Mouse (Mus musculus) liver, embryonic 13.5 days (tissue): ENCODE measurements around the gene Cdc42ep1. TPM values are rescaled to one million over a fixed set of nuclear protein-coding genes. Genes with fewer than 3 reads are reported as not detected.

ENCODE experiments used
- ATAC-seq: fragments of 200-750 bp; cut with Nextera tagmentation; 2 replicates; pipeline ENCODE4 v1.8.0; 2017; ENCODE audit warnings: low read depth, mild to moderate bottlenecking, moderate number of reproducible peaks, moderate library complexity
- DNase-seq: peaks from one replicate; pipeline ENCODE4 v3.0.0; 2022
- H3K27ac ChIP-seq: fragments of 300-500 bp; sonication (generic); 2 replicates; pipeline ENCODE4 v1.5.1; 2015; ENCODE audit warnings: moderate library complexity, mild to moderate bottlenecking, inconsistent platforms
- H3K27me3 ChIP-seq: fragments of 300-500 bp; sonication (generic); 2 replicates; pipeline ENCODE4 v1.6.1; 2015; ENCODE audit warnings: mild to moderate bottlenecking, inconsistent platforms
- H3K36me3 ChIP-seq: fragments of 300-500 bp; sonication (generic); 2 replicates; pipeline ENCODE4 v1.6.1; 2015; ENCODE audit warnings: mild to moderate bottlenecking, inconsistent platforms
- H3K4me1 ChIP-seq: fragments of 300-500 bp; sonication (generic); replicated peaks from 2 replicates; pipeline ENCODE4 v1.6.1; 2015; ENCODE audit warnings: inconsistent platforms
- H3K4me2 ChIP-seq: fragments of 300-500 bp; sonication (generic); 2 replicates; pipeline ENCODE4 v1.6.1; 2015; ENCODE audit warnings: inconsistent platforms, mild to moderate bottlenecking, moderate library complexity
- H3K4me3 ChIP-seq: fragments of 300-500 bp; sonication (generic); replicated peaks from 2 replicates; pipeline ENCODE4 v1.5.1; 2015; ENCODE audit warnings: mild to moderate bottlenecking, inconsistent platforms
- H3K9ac ChIP-seq: fragments of 300-500 bp; sonication (generic); 2 replicates; pipeline ENCODE4 v1.6.1; 2015; ENCODE audit warnings: mild to moderate bottlenecking, inconsistent platforms
- H3K9me3 ChIP-seq: fragments of 300-500 bp; sonication (generic); replicated peaks from 2 replicates; pipeline ENCODE4 v1.6.1; 2016; ENCODE audit warnings: inconsistent platforms
- WGBS: fragments of 180-500 bp; shearing (Covaris S2); methylation state at CpG from one replicate; pipeline ENCODE4 v1.1.7; 2015; ENCODE audit not compliant: insufficient replicate concordance; 5-methylcytosine and 5-hydroxymethylcytosine counted together
- polyA plus RNA-seq: library from polyadenylated mRNA; unstranded; fragments of >200 nt; fragmentation: Nextera tagmentation; extraction: Ambion mirVana; gene quantifications from 2 replicates; pipeline ENCODE4 v1.2.1, GENCODE M21; 2015

Cdc42ep1 gene
- polyA plus RNA-seq, 1 experiment from 2014 or later, result 9.5 TPM

DNA sequence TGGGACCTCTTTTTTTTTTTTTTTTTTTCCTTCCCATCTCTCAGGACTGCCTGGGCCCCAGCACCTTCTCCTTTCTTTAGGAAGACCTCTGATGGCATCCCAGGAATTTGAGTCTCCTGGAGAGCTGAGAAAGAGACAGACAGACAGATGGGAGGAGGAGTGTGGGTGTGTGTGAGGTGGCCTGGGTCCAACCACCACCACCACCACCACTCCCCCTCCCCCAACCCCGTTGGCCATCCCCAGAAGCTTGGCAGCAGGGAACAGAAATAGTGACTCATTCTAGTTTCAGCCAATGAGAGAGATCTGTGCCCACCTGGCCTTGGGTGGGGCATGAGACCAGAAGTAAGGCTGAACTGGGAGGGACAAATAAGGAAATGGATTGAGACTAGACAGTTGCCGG, 35.8 kb upstream of the Cdc42ep1 start:
- no peak overlapping the region for H3K9ac ChIP-seq
- peaks cover 51% of the 10 kb centered on the region for H3K27me3 ChIP-seq
- no peak for ATAC-seq
- peaks cover 26% of the 10 kb centered on the region for H3K4me1 ChIP-seq
- 41% methylated on average over 2 of the region's 2 CpGs for WGBS
- no peak overlapping the region for H3K4me3 ChIP-seq
- no peak overlapping the region for H3K4me2 ChIP-seq
- H3K36me3 ChIP-seq, result no peaks in the 10 kb centered on the region
- no peaks in the 10 kb centered on the region for H3K9me3 ChIP-seq
- no peak for DNase-seq
- no peak overlapping the region for H3K27ac ChIP-seq

DNA sequence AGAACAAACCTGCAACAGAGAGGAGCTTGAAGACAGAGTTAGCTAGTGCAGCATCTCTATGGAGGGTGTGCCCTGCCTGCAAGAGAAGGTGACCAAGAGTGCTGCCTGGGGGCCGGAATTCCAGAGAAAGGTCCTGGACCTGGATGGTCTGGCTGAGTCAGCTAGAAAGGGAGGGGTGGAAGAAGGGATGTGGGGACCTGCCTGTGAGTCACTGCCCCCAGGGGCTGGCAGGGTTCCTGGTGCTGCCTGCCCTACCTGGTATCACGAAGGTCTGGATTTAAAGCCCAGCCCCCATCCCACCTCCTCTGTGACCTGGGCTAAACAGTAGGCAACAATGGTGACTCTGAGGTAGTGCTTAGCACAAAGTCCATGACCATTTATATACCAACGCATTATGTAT, 35.3 kb upstream of the Cdc42ep1 start:
- no peak overlapping the region for H3K4me3 ChIP-seq
- WGBS, result 72% methylated on average over 3 of the region's 3 CpGs
- peaks cover 46% of the 10 kb centered on the region for H3K27me3 ChIP-seq
- peaks cover 23% of the 10 kb centered on the region for H3K4me1 ChIP-seq
- no peak overlapping the region for H3K4me2 ChIP-seq
- no peaks in the 10 kb centered on the region for H3K9me3 ChIP-seq
- H3K9ac ChIP-seq, result no peak overlapping the region
- no peak for DNase-seq
- H3K36me3 ChIP-seq, result no peaks in the 10 kb centered on the region
- no peak for ATAC-seq
- no peak overlapping the region for H3K27ac ChIP-seq

DNA sequence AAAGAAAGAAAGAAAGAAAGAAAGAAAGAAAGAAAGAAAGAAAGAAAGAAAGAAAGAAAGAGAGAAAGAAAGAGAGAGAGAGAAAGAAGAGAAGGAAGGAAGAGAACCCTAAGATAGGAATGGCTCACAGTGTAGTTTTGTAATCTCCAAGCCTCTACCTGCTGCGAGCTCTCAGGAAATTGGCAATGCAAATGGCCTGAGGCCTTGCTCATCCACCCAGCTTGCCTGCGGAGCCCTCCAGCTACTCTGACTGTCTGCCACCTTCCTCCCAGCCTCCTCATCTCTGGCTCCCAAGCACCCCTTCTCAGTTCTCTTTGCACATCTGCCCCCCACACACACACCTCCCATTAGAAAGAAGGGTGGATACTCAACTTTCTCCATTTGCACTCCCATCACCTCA, 33.4 kb upstream of the Cdc42ep1 start:
- ATAC-seq, result no peak
- H3K9me3 ChIP-seq, result no peaks in the 10 kb centered on the region
- H3K27me3 ChIP-seq, result peaks cover 27% of the 10 kb centered on the region
- H3K4me1 ChIP-seq, result peaks cover 5% of the 10 kb centered on the region
- WGBS, result 62% methylated on average over 2 of the region's 2 CpGs
- no peak overlapping the region for H3K27ac ChIP-seq
- H3K4me2 ChIP-seq, result no peak overlapping the region
- no peak for DNase-seq
- H3K36me3 ChIP-seq, result no peaks in the 10 kb centered on the region
- no peak overlapping the region for H3K9ac ChIP-seq
- no peak overlapping the region for H3K4me3 ChIP-seq

DNA sequence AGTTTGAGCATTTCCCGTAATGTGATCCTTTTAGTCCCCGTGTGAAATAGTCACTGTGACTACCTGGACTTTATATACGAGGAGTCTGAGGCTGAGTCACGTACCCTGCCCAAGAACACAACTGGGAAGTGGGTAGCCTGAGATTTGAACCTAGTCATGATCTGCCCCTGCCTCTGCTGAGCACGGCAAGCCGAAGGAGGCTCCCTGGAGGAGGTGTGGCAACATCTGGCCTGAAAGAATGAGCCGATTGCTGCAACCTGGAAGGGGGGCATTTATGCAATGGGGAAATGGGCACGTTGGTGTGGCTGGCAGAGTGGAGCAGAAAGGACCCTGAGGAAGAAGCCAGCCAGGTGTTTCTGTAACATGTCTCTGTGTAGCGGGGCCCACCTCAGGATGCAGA, 32.7 kb upstream of the Cdc42ep1 start:
- no peak overlapping the region for H3K4me2 ChIP-seq
- peaks cover 20% of the 10 kb centered on the region for H3K27me3 ChIP-seq
- no peak for DNase-seq
- H3K27ac ChIP-seq, result no peak overlapping the region
- no peak for ATAC-seq
- H3K4me3 ChIP-seq, result no peak overlapping the region
- 58% methylated on average over 9 of the region's 9 CpGs for WGBS
- no peaks in the 10 kb centered on the region for H3K36me3 ChIP-seq
- H3K9ac ChIP-seq, result no peak overlapping the region
- no peaks in the 10 kb centered on the region for H3K9me3 ChIP-seq
- H3K4me1 ChIP-seq, result no peaks in the 10 kb centered on the region

DNA sequence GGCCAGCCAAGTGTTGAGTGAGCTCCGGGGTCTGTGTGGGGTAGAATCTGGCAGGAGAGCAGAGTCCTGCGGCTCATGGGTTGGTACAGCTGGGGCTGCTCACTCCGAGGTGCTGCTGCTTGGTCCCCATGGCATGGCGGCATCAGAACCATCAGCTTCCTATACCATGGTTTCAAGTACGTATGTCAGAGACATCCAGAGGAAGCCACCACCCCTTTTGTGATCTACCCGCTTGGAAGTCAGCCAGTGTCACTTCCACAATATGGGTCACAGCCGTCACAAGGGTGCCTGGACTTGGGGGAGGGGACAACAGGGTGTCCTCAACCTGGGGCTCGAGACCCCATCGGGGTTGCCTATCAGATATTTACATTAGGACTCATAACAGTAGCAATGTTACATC, 32.3 kb upstream of the Cdc42ep1 start:
- H3K4me3 ChIP-seq, result no peak overlapping the region
- WGBS, result 49% methylated on average over 9 of the region's 9 CpGs
- H3K4me2 ChIP-seq, result no peak overlapping the region
- H3K9ac ChIP-seq, result no peak overlapping the region
- DNase-seq, result no peak
- no peaks in the 10 kb centered on the region for H3K9me3 ChIP-seq
- no peak overlapping the region for H3K27ac ChIP-seq
- H3K27me3 ChIP-seq, result peaks cover 16% of the 10 kb centered on the region
- H3K36me3 ChIP-seq, result no peaks in the 10 kb centered on the region
- no peak for ATAC-seq
- peaks cover 2% of the 10 kb centered on the region for H3K4me1 ChIP-seq

DNA sequence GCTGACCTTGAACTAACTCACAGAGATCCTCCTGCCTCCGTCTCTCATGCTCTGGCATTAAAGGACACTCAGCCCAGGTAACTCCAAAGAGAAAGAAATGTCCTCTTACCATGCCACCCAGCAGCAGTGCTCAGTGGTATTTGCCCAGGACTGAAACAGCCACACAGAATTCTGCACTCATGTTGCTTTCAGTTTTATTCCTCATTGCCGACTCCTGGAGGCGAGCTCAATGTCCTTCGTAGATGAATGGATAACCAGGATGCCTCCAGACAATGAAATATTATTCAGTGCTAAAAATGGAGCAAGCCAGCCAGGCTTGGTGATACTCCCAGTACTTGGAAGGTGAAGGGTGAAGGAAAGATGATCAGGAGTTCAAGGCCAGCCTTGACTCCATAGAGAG, 28.8 kb upstream of the Cdc42ep1 start:
- H3K4me2 ChIP-seq, result no peak overlapping the region
- H3K4me1 ChIP-seq, result peaks cover 14% of the 10 kb centered on the region
- H3K9me3 ChIP-seq, result no peaks in the 10 kb centered on the region
- WGBS, result 68% methylated on average over 4 of the region's 4 CpGs
- H3K9ac ChIP-seq, result no peak overlapping the region
- no peaks in the 10 kb centered on the region for H3K27me3 ChIP-seq
- H3K36me3 ChIP-seq, result no peaks in the 10 kb centered on the region
- H3K4me3 ChIP-seq, result no peak overlapping the region
- no peak overlapping the region for H3K27ac ChIP-seq
- DNase-seq (no peak), ATAC-seq (no peak)

DNA sequence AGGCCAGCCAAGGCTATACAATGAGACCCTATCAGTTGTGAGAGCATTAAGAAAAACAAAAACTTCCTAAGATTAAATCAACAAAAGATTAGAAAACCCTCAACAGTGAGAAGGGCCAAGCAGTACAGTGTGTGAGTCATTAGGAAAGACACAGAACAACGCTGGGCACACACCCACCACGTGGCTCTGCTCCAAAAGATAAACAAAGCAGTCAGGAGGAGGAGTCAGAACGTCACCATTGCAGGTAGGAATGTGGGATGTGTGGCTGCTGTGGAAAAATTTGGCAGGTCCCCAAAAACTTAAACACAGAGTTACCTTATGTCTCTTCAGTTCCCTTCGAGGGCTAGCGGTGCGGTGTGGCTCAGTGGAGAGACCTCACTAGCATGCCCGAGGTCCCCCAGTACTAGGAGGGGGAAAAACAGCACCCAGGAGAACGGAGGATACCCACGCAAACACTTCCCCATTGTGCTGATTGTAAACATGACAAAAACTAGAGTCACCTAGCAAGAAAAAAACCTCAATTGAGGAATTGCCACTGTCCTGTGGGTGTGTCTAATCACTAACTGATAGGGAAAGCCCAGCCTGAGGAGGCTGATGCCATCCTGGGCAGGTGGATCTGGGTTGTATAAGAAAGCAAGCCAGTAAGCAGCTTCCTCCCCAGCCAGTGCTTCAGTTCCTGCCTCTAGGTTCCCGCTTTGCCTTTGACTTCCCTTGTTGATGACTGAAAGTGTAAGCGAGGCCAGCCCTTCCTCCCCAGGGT, 26.9 kb upstream of the Cdc42ep1 start:
- no peak overlapping the region for H3K9ac ChIP-seq
- H3K36me3 ChIP-seq, result no peaks in the 10 kb centered on the region
- no peaks in the 10 kb centered on the region for H3K27me3 ChIP-seq
- H3K4me3 ChIP-seq, result no peak overlapping the region
- ATAC-seq, result no peak
- DNase-seq, result no peak
- H3K9me3 ChIP-seq, result no peaks in the 10 kb centered on the region
- 23% methylated on average over 11 of the region's 11 CpGs for WGBS
- H3K4me1 ChIP-seq, result peaks cover 14% of the 10 kb centered on the region
- 0 out of 2 replicates have a peak overlapping the region, but pooled peaks have one; percentile 15 for H3K4me2 ChIP-seq
- no peak overlapping the region for H3K27ac ChIP-seq

DNA sequence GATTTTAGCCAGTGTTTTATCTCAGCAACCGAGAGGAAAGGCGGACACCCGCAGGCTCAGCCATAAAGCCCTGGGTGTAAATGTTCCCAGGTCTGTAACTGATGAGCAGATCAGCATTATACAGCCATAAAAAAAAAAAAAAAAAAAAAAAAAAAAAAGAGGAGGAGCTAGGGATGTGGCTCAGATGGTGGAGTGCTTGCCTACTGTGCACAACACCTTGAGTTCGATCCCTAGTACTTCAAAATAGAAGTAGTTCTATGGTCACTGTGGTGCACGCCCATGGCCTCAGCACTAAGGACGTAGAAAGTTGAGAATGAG, 26.4 kb upstream of the Cdc42ep1 start:
- Histone ChIP-seq H3K27ac (no peak overlapping the region), H3K4me1 (peaks cover 14% of the 10 kb centered on the region), H3K9me3 (no peaks in the 10 kb centered on the region), H3K9ac (no peak overlapping the region), H3K4me3 (no peak overlapping the region), H3K36me3 (no peaks in the 10 kb centered on the region), H3K4me2 (no peak overlapping the region), H3K27me3 (no peaks in the 10 kb centered on the region)
- ATAC-seq (no peak), DNase-seq (no peak)
- 31% methylated on average over 6 of the region's 6 CpGs for WGBS

DNA sequence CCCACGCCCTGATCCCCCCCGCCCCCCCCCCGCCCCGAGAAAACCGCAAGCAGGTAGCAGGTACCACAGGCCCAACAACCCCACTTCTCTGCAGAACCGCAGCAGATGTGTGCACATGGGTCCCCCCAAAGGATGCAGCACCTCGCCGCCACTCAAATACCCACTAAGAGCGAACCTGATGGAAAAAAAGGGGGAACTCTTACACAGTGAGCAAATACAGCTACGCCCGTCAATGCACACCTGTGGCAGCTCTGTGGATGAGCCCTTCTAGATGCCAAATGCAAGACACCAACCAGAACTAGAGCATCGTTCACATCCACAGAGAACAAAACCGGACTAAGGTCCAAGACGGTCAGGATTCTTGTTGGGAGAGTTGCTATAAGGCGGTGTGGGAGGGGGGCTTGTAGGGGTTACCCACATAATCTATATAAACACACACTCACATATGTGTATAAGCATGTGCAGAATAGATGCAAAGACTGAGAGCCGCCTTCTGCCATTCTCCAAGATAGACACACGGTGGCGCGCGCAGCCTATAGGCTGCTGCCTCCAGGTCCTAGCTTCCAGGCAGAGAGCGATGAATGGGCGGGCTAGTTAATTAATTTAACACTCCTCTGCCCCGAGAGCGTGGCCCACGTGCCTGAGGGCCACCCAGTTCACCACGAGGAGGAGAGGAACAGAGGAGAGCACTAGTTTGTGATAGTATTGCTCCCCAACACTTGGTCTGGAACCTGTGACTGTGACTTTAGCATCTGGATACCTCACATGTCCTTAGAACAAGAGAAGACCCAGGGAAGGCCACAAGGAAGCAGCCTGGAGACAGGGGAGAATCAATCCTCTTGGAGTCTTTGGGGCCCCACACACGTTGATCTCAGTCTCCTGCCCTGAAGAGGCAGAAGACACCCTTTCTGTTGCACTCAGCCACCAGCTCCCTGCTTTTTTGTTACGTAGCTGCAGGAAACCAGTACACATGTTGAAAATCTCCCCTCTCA, 15.9 kb upstream of the Cdc42ep1 start:
- H3K27ac ChIP-seq, result no peak overlapping the region
- H3K4me3 ChIP-seq, result no peak overlapping the region
- H3K4me1 ChIP-seq, result peaks cover 8% of the 10 kb centered on the region
- peak; percentile 41 for DNase-seq
- H3K4me2 ChIP-seq, result no peak overlapping the region
- peak; percentile 45; the same call in 1 of the 2 replicates for ATAC-seq
- no peak overlapping the region for H3K9ac ChIP-seq
- no peaks in the 10 kb centered on the region for H3K9me3 ChIP-seq
- H3K27me3 ChIP-seq, result peaks cover 10% of the 10 kb centered on the region; the same call in 1 of the 2 replicates
- H3K36me3 ChIP-seq, result no peaks in the 10 kb centered on the region
- 20% methylated on average over 28 of the region's 28 CpGs for WGBS

DNA sequence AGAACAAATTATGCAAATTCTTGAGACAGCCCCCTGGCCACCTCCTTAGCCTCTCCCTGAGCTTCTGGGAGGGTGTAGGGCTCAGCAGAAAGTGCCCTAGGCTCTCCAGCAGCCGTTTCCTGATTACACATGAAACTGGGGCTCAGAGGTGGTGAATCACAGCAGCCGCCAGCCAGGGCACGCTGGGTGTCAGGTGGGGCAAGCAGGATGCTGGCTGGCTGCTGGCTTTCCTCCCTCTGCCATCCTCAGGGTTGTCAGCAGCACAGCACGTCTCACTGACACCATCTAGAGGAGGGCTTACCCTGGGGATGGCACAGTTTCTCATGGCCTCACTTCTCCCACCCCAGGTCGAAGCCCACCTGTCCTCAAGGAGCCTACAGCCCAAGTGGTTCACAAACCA, 14.1 kb upstream of the Cdc42ep1 start:
- peaks cover 10% of the 10 kb centered on the region; the same call in 1 of the 2 replicates for H3K27me3 ChIP-seq

DNA sequence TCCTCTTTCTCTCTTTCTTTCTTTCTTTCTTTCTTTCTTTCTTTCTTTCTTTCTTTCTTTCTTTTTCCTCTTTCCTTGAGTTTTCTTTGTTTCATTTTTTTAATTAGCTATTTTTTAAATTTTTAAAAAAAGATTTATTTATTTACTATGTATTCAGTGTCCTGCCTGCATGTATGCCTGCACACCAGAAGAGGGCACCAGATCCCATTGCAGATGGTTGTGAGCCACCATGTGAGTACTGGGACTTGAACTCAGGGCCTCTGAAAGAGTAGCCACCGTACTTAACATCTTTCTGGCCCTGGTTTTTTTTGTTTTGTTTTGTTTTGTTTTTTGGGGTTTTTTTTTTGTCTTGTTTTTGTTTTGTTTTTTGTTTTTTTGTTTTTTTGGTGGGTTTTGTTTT, 12.8 kb upstream of the Cdc42ep1 start:
- H3K27ac ChIP-seq, result no peak overlapping the region
- H3K9me3 ChIP-seq, result no peaks in the 10 kb centered on the region
- peaks cover 10% of the 10 kb centered on the region; the same call in 1 of the 2 replicates for H3K27me3 ChIP-seq
- H3K36me3 ChIP-seq, result no peaks in the 10 kb centered on the region
- no peak overlapping the region for H3K9ac ChIP-seq
- no peak overlapping the region for H3K4me3 ChIP-seq
- ATAC-seq, result no peak
- DNase-seq, result no peak
- peaks cover 34% of the 10 kb centered on the region for H3K4me1 ChIP-seq
- H3K4me2 ChIP-seq, result no peak overlapping the region
- 69% methylated on average over 1 of the region's 1 CpGs for WGBS

More for the DNA sequence above, 14.1 kb upstream of the Cdc42ep1 start:
- Histone ChIP-seq H3K4me3 (no peak overlapping the region), H3K36me3 (no peaks in the 10 kb centered on the region), H3K9ac (no peak overlapping the region), H3K4me1 (peaks cover 20% of the 10 kb centered on the region), H3K4me2 (no peak overlapping the region), H3K9me3 (no peaks in the 10 kb centered on the region), H3K27ac (no peak overlapping the region)
- DNase-seq (no peak), ATAC-seq (no peak)
- WGBS, result 14% methylated on average over 5 of the region's 5 CpGs
